Mouse (Mus musculus): Measurements from ENCODE around the gene Abcc8. TPM values are rescaled to one million over a fixed set of nuclear protein-coding genes. Genes with fewer than 3 reads are reported as not detected.

Gene Abcc8
- polyA plus RNA-seq, 1 experiment, result 1.2 TPM

DNA sequence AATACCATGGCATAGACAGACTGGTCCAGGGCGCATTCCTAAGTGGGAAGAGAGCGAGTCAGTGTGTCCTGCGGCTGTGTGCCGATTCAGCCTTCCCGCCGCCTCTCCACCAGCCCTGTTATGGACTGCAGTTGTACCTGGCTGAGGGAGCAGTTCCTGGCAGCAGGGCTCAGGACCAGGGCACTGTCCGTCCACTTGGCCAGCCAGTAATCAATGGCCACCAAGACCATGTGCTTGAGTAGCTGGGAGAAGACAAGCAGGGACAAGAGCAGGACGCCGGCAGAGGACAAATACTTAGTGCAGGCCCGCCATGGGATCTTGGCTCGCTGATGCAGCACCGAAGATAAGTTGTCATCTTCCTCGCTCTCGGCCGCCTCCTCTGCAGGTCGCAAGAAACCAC is 62.8 kb downstream of the Abcc8 start:
- no peak overlapping the region for H3K4me3 ChIP-seq (replicated peaks; ENCODE audit: extremely low read depth, low read depth, low read length)
- TF ChIP-seq CTCF (IDR thresholded peaks at IDR 0.05; ENCODE audit: insufficient read depth, low read length), result no peak
- no peak for TF ChIP-seq POLR2A (IDR thresholded peaks at IDR 0.05; ENCODE audit: borderline replicate concordance, extremely low read depth, low read depth, low read length)
- no peaks in the 10 kb centered on the region for H3K4me1 ChIP-seq (ENCODE audit: control insufficient read depth, insufficient read depth, low read length)
- DNase-seq, result no peak
- WGBS, result 93% methylated on average over 16 of the region's 16 CpGs

DNA sequence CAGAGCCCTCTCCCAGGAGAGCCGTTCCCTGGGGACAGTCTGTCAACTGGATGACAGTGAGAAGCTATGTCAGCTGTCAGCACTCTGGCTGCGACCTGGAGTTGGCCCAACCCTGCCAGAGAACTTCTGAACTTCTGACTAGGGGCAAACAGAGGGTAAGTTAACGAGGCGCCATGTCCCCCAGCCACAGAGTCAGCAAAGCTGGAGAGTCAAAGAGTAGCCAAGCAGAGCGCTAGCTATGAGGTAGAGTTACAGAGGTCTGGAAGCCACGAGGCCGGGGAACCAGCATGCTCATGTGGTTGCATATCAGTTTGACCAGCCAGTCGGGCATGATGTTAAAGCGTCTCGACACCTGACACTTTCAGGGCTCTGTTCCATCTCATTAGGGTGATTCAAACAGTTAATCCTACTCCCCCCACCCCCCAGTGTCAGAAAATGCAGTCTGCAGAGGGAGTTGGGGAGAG is 63.7 kb downstream of the Abcc8 start:
- Histone ChIP-seq H3K4me3 (replicated peaks; ENCODE audit: extremely low read depth, low read depth, low read length) (no peak overlapping the region), H3K4me1 (ENCODE audit: control insufficient read depth, insufficient read depth, low read length) (no peaks in the 10 kb centered on the region)
- no peak for DNase-seq
- TF ChIP-seq CTCF (IDR thresholded peaks at IDR 0.05; ENCODE audit: insufficient read depth, low read length) (no peak), POLR2A (IDR thresholded peaks at IDR 0.05; ENCODE audit: borderline replicate concordance, extremely low read depth, low read depth, low read length) (no peak)
- 46% methylated on average over 10 of the region's 10 CpGs for WGBS

DNA sequence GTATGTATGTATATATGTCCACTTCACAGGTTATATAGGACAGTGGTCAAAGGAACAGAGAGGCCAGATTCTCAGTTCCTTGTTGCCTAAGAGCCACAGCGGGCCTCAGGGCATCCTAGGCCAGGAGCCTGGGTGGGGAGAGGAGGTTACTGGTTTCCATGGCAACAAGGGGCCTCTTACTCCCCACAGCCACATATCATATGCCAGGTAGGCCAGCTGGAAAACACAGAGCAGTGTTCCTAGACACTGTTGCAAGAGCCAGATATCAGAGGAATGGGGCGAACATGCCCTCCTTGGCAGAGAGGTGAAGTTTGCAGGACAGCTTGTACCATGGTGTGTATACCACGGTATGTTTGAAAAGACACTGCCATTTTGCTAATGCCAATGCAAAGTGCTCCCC is 66.4 kb downstream of the Abcc8 start:
- 57% methylated on average over 3 of the region's 3 CpGs for WGBS
- no peaks in the 10 kb centered on the region for H3K4me1 ChIP-seq (ENCODE audit: control insufficient read depth, insufficient read depth, low read length)
- no peak for DNase-seq
- TF ChIP-seq POLR2A (IDR thresholded peaks at IDR 0.05; ENCODE audit: borderline replicate concordance, extremely low read depth, low read depth, low read length), result no peak
- TF ChIP-seq CTCF (IDR thresholded peaks at IDR 0.05; ENCODE audit: insufficient read depth, low read length), result no peak
- H3K4me3 ChIP-seq (replicated peaks; ENCODE audit: extremely low read depth, low read depth, low read length), result no peak overlapping the region

DNA sequence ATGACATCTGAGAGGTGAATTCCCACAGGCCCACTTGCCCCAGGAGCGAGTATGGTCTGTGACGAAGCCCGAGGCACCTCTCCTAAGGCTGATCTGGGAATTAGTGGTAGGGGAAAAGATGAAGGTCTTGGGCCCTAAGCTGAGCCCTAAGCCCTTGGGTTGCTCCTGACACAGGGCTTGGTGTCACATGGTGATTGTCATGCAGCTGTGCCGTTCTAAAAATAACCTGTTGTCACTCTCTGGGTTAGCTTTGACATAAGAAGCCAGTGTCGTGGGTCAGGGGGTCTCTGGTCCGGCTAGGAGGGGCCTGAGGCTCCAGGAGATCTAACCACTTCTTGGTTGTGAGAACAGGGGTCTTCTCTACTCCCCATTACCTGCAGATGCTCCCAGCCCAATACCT is 67.9 kb downstream of the Abcc8 start:
- WGBS, result 66% methylated on average over 6 of the region's 6 CpGs
- no peak for DNase-seq
- TF ChIP-seq POLR2A (IDR thresholded peaks at IDR 0.05; ENCODE audit: borderline replicate concordance, extremely low read depth, low read depth, low read length) (no peak), CTCF (IDR thresholded peaks at IDR 0.05; ENCODE audit: insufficient read depth, low read length) (no peak)
- H3K4me3 ChIP-seq (replicated peaks; ENCODE audit: extremely low read depth, low read depth, low read length), result no peak overlapping the region
- no peaks in the 10 kb centered on the region for H3K4me1 ChIP-seq (ENCODE audit: control insufficient read depth, insufficient read depth, low read length)

DNA sequence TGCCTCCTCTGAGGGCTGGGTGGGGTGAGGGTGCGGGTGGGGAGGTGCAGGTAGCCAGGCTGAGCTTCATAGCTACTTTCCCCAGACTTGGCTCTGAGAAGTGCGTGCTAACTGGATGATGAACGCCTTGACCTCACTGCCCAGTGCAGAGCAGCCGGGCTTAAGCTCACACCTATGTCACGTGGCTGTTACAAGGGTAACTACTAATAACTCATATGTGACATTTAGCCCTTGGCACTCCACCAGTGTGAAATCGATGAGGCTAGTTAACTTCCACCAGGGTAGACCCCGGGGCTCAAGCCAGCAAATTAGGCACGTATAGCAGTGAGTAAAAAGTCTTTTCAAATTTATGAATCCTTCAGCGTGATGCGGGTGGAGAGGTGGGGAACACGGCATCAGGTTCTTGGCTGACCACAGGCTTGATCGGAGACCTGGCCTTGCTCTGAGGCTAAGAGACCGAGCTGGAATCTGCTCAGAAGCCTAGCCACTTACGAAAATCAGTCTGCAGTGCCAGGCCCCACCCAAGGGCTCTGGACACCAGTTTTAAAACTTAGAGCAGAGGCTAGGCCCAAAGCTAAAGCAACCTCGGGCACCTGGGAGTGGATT is 68.5 kb downstream of the Abcc8 start:
- no peak overlapping the region for H3K4me3 ChIP-seq (replicated peaks; ENCODE audit: extremely low read depth, low read depth, low read length)
- WGBS, result 74% methylated on average over 15 of the region's 15 CpGs
- no peak for TF ChIP-seq CTCF (IDR thresholded peaks at IDR 0.05; ENCODE audit: insufficient read depth, low read length)
- no peak for TF ChIP-seq POLR2A (IDR thresholded peaks at IDR 0.05; ENCODE audit: borderline replicate concordance, extremely low read depth, low read depth, low read length)
- no peaks in the 10 kb centered on the region for H3K4me1 ChIP-seq (ENCODE audit: control insufficient read depth, insufficient read depth, low read length)
- no peak for DNase-seq

DNA sequence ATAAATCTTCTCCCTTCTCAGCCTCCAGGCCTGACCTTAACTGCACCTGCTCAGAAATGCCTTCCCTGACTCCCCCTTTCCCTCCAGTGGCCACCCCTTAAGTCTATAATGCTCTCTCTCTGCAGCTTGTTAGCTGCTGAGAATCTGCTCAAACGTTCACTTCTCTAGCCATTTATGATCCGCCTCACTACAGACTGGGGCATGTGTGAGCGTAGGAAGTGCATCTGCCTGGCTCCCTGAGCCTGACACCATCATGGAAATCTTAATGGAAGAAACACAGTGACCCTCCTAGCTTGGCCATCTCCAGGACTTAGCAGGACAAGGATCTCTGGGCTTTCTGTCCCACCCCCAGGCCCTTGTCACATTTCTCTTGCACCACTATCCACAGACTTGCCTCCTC is 69.8 kb downstream of the Abcc8 start:
- no peaks in the 10 kb centered on the region for H3K4me1 ChIP-seq (ENCODE audit: control insufficient read depth, insufficient read depth, low read length)
- H3K4me3 ChIP-seq (replicated peaks; ENCODE audit: extremely low read depth, low read depth, low read length), result no peak overlapping the region
- WGBS, result 70% methylated on average over 3 of the region's 3 CpGs
- no peak for TF ChIP-seq POLR2A (IDR thresholded peaks at IDR 0.05; ENCODE audit: borderline replicate concordance, extremely low read depth, low read depth, low read length)
- no peak for TF ChIP-seq CTCF (IDR thresholded peaks at IDR 0.05; ENCODE audit: insufficient read depth, low read length)
- DNase-seq, result no peak

DNA sequence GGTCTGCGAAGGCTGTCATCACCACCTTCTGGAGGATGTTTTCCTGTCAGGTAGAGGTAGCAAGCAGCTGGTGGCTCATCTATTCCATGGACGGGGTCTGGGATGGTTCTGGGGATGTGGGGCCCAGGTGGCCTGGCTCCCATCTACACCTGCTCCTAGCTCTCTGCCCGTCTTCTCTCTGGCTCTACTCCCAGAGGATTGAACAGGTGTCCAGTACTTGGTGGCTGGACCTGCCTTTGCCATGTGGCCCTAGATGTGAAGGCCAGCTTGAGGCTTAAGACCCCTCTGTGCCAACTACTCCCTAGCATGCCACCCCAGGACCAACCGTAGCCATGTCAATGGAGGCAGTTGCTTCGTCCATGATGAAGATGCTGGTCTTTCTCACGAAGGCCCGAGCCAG is 74.3 kb downstream of the Abcc8 start:
- no peak for DNase-seq
- no peaks in the 10 kb centered on the region for H3K4me1 ChIP-seq (ENCODE audit: control insufficient read depth, insufficient read depth, low read length)
- no peak for TF ChIP-seq POLR2A (IDR thresholded peaks at IDR 0.05; ENCODE audit: borderline replicate concordance, extremely low read depth, low read depth, low read length)
- TF ChIP-seq CTCF (IDR thresholded peaks at IDR 0.05; ENCODE audit: insufficient read depth, low read length), result no peak
- 89% methylated on average over 7 of the region's 7 CpGs for WGBS
- no peak overlapping the region for H3K4me3 ChIP-seq (replicated peaks; ENCODE audit: extremely low read depth, low read depth, low read length)

DNA sequence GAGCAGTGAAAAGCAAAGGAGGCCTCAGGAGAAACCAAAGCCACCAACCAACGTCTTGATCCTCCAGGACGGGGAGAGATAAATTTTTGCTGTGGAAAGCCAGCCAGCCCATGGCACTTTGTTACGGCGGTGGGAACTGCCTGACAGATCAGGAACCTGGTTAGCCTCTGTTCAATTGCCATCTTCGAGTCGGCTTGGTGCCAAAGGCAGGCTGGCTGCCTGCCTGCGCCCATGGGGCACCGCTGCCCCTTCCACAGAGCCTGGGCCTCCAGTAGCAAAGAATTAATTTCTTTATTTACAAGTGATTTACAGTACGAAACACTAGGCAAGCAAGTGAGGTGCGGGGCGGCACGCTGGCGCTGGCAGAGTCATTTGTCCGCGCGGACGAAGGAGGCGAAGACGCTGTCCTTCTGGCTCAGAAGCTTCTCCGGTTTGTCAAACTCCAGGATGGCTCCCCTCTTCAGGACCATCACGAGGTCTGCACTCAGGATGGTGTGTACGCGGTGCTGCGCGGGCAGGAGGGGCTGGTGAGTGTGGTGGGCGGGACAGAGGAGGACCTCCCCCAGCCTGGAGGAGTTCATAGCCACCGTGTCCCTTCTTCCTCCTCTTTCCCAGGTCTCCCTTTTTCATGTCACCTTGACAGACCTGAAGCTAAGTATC is 75.4 kb downstream of the Abcc8 start:
- no peak for DNase-seq
- H3K4me1 ChIP-seq (ENCODE audit: control insufficient read depth, insufficient read depth, low read length), result no peaks in the 10 kb centered on the region
- TF ChIP-seq POLR2A (IDR thresholded peaks at IDR 0.05; ENCODE audit: borderline replicate concordance, extremely low read depth, low read depth, low read length) (no peak), CTCF (IDR thresholded peaks at IDR 0.05; ENCODE audit: insufficient read depth, low read length) (no peak)
- no peak overlapping the region for H3K4me3 ChIP-seq (replicated peaks; ENCODE audit: extremely low read depth, low read depth, low read length)
- WGBS, result 76% methylated on average over 27 of the region's 27 CpGs

DNA sequence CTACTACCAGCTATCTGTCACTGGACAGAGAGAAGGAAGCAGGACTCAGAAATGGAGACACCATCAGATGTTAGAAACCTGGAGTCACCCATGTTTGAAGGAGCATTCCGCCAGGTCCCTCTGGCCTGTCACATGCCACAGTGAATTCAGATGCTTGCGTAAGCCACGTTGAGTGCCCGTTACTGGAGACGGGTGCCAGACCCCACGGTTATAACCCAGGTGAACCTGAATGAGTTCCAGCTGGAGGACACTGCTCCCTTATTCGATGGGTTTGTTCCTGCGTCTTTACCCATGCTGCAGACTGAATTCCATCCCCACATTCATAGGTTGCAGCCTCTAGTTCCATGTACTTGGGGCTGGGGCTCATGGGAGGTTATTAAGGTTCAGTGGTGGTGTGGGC is 76.1 kb downstream of the Abcc8 start:
- 78% methylated on average over 8 of the region's 8 CpGs for WGBS
- no peak overlapping the region for H3K4me3 ChIP-seq (replicated peaks; ENCODE audit: extremely low read depth, low read depth, low read length)
- no peak for DNase-seq
- no peaks in the 10 kb centered on the region for H3K4me1 ChIP-seq (ENCODE audit: control insufficient read depth, insufficient read depth, low read length)
- TF ChIP-seq CTCF (IDR thresholded peaks at IDR 0.05; ENCODE audit: insufficient read depth, low read length), result no peak
- TF ChIP-seq POLR2A (IDR thresholded peaks at IDR 0.05; ENCODE audit: borderline replicate concordance, extremely low read depth, low read depth, low read length), result no peak

DNA sequence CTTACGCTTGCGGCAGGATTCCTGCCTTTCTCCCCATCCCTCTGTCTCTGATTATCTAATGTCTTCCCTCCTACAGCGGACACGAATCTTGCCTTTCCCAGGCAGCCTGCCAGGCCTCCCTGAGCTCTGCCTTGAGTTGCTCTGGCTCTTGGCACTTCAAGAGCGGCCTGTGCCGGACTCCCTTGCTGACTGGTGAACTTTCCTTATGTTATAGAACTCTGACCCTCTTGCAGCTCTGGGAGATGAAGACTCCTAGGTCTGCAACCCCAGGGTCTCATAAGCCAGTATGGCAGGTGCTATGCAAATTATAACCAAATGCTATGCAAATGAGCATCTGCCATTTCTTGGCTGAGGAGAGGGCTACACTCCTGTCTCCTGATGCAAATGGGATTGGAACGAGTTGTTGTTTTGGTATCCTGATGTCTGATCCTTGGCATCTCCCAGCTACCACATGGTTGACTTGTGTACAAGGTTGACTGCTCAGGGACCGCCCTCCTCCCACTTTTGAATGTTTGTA is 76.7 kb downstream of the Abcc8 start:
- H3K4me1 ChIP-seq (ENCODE audit: control insufficient read depth, insufficient read depth, low read length), result no peaks in the 10 kb centered on the region
- no peak overlapping the region for H3K4me3 ChIP-seq (replicated peaks; ENCODE audit: extremely low read depth, low read depth, low read length)
- 72% methylated on average over 8 of the region's 8 CpGs for WGBS
- no peak for DNase-seq
- TF ChIP-seq CTCF (IDR thresholded peaks at IDR 0.05; ENCODE audit: insufficient read depth, low read length), result no peak
- no peak for TF ChIP-seq POLR2A (IDR thresholded peaks at IDR 0.05; ENCODE audit: borderline replicate concordance, extremely low read depth, low read depth, low read length)
